Mouse (Mus musculus): ENCODE results near the gene Rtn4. TPM values are rescaled to one million over a fixed set of nuclear protein-coding genes. Genes with fewer than 3 reads are reported as not detected.

The Rtn4 gene
- total and polyA plus RNA-seq, 2 experiments from 2014 or later = 167 to 400 TPM

DNA sequence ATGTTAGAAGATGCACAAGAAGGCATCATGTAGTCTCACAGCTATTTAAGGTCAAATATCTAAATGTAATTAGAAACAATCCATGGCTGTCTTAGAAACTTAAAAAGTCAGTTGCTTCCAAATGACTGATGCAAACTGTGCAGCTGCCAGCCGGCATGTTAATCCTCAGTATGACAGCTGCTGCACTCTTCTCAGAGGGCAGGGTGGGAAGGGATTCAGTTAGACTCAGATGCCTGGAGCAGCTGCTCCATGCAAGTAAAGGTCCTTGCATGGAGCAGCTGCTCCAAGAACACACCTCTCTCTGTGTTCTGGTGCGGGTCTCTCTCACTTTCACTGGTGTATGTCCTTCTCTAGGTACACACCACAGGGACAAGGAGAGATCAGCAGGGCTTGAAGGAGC, 81.5 kb downstream of the Rtn4 start:
- TF ChIP-seq CTCF (IDR thresholded peaks at IDR 0.05; ENCODE audit: low read depth) = no peak

DNA sequence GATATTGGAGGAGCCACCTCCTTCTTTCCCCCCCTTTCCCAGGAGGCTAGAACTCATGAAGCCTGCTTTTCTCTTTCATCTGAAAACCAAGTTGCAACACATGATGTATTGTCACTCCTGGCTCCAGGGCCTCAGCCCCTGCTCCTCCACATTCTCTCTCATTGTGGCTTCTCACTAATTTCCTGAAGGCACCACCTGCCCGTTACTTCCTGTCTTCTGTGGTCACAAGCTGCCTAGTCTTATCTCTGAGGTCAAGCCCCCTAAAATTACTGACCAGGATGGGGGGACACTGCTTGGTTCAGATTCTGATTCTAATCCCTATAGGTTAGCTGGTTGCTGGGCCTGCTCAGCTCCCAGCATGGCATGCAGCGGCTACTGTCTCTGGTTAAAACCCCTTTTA, 82.0 kb downstream of the Rtn4 start:
- peak overlapping the region; percentile 52; the same call in 1 of the 2 replicates for H3K27ac ChIP-seq (ENCODE audit: low read depth, low read length)
- H3K27me3 ChIP-seq (ENCODE audit: insufficient read depth, low read length) = no peaks in the 10 kb centered on the region
- no peak overlapping the region for H3K9ac ChIP-seq
- H3K9me3 ChIP-seq (ENCODE audit: low read length) = no peaks in the 10 kb centered on the region
- ATAC-seq (no peak), DNase-seq (no peak)
- H3K4me2 ChIP-seq (ENCODE audit: low read depth) = no peak overlapping the region
- H3K4me1 ChIP-seq (ENCODE audit: insufficient read depth) = no peaks in the 10 kb centered on the region
- H3K36me3 ChIP-seq (ENCODE audit: insufficient read depth) = no peaks in the 10 kb centered on the region
- 77% methylated on average over 2 of the region's 2 CpGs for WGBS
- H3K4me3 ChIP-seq (ENCODE audit: low read depth, low read length) = no peak overlapping the region
- no peak for TF ChIP-seq CTCF (IDR thresholded peaks at IDR 0.05; ENCODE audit: low read depth)

More for the DNA sequence above, 81.5 kb downstream of the Rtn4 start:
- Histone ChIP-seq H3K4me2 (ENCODE audit: low read depth) (no peak overlapping the region), H3K4me3 (ENCODE audit: low read depth, low read length) (no peak overlapping the region), H3K9ac (no peak overlapping the region), H3K27me3 (ENCODE audit: insufficient read depth, low read length) (no peaks in the 10 kb centered on the region), H3K4me1 (ENCODE audit: insufficient read depth) (no peaks in the 10 kb centered on the region), H3K9me3 (ENCODE audit: low read length) (no peaks in the 10 kb centered on the region), H3K27ac (ENCODE audit: low read depth, low read length) (peak overlapping the region; percentile 52; the same call in 1 of the 2 replicates), H3K36me3 (ENCODE audit: insufficient read depth) (no peaks in the 10 kb centered on the region)
- ATAC-seq (peak; percentile 90), DNase-seq (peak; percentile 64)
- 40% methylated on average over 2 of the region's 2 CpGs for WGBS

- H3K27ac ChIP-seq (ENCODE audit: low read depth, low read length) = no peak overlapping the region
- H3K4me1 ChIP-seq (ENCODE audit: insufficient read depth) = no peaks in the 10 kb centered on the region
- H3K9me3 ChIP-seq (ENCODE audit: low read length) = no peaks in the 10 kb centered on the region
- 0 out of 2 replicates have a peak, but pooled peaks have one; percentile 15 for ATAC-seq
- H3K36me3 ChIP-seq (ENCODE audit: insufficient read depth) = peaks cover under 1% of the 10 kb centered on the region; the same call in 1 of the 2 replicates
- DNase-seq = no peak
- no peaks in the 10 kb centered on the region for H3K27me3 ChIP-seq (ENCODE audit: insufficient read depth, low read length)
- no peak overlapping the region for H3K9ac ChIP-seq
- H3K4me2 ChIP-seq (ENCODE audit: low read depth) = no peak overlapping the region
- H3K4me3 ChIP-seq (ENCODE audit: low read depth, low read length) = no peak overlapping the region
- no peak for TF ChIP-seq CTCF (IDR thresholded peaks at IDR 0.05; ENCODE audit: low read depth)
These were observed 85.2 kb downstream of the Rtn4 start for GRCm38 (mm10) chr11:29777964-29778363.

- Histone ChIP-seq H3K27ac (ENCODE audit: low read depth, low read length) (no peak overlapping the region), H3K9me3 (ENCODE audit: low read length) (no peaks in the 10 kb centered on the region), H3K4me1 (ENCODE audit: insufficient read depth) (no peaks in the 10 kb centered on the region), H3K4me3 (ENCODE audit: low read depth, low read length) (no peak overlapping the region), H3K9ac (no peak overlapping the region), H3K4me2 (ENCODE audit: low read depth) (no peak overlapping the region), H3K36me3 (ENCODE audit: insufficient read depth) (peaks cover 7% of the 10 kb centered on the region; the same call in 1 of the 2 replicates), H3K27me3 (ENCODE audit: insufficient read depth, low read length) (no peaks in the 10 kb centered on the region)
- TF ChIP-seq CTCF (IDR thresholded peaks at IDR 0.05; ENCODE audit: low read depth) = no peak
- 54% methylated on average over 3 of the region's 3 CpGs for WGBS
- no peak for ATAC-seq
- DNase-seq = no peak
These were observed 86.2 kb downstream of the Rtn4 start for GRCm38 (mm10) chr11:29778936-29779335.

GRCm38 (mm10) chr11:29779409-29780026, 86.8 kb downstream of the Rtn4 start:
- H3K4me2 ChIP-seq (ENCODE audit: low read depth) = no peak overlapping the region
- H3K9me3 ChIP-seq (ENCODE audit: low read length) = no peaks in the 10 kb centered on the region
- H3K36me3 ChIP-seq (ENCODE audit: insufficient read depth) = peaks cover 7% of the 10 kb centered on the region; the same call in 1 of the 2 replicates
- H3K27ac ChIP-seq (ENCODE audit: low read depth, low read length) = no peak overlapping the region
- DNase-seq = no peak
- 33% methylated on average over 2 of the region's 2 CpGs for WGBS
- no peak overlapping the region for H3K9ac ChIP-seq
- H3K4me3 ChIP-seq (ENCODE audit: low read depth, low read length) = no peak overlapping the region
- no peaks in the 10 kb centered on the region for H3K27me3 ChIP-seq (ENCODE audit: insufficient read depth, low read length)
- no peak for TF ChIP-seq CTCF (IDR thresholded peaks at IDR 0.05; ENCODE audit: low read depth)
- ATAC-seq = no peak
- no peaks in the 10 kb centered on the region for H3K4me1 ChIP-seq (ENCODE audit: insufficient read depth)

DNA sequence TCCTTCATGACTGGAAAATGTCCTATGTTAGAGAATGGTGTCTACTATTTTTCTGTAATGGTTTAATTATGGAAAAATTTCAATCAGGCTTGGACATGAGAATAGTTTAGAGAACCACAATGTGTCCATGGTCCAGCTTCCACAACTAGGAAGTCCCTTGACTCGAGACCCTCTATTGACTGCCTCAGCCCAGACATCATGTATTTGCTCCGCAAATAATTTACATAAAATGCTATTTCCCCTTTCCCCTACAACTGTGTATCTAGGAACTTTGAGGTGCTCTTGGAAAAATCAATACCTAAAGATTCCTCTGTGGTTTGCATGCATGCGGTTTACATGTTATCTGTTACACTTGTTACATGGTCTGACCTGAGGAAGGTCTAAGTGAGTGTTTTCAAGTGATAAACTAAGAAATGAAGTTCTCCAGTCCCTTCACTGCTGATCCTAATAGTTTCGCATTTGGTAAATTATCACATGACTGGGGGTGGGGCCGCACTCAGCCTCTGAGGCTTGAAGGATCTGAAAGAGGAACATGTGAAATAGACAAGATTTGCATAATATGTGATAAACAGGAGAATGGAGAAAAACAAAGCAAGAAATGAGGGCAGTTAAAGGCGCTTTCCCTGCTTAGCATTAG, 94.0 kb downstream of the Rtn4 start:
- H3K27me3 ChIP-seq (ENCODE audit: insufficient read depth, low read length) = no peaks in the 10 kb centered on the region
- TF ChIP-seq CTCF (IDR thresholded peaks at IDR 0.05; ENCODE audit: low read depth) = no peak
- ATAC-seq = no peak
- no peak overlapping the region for H3K4me2 ChIP-seq (ENCODE audit: low read depth)
- no peak overlapping the region for H3K27ac ChIP-seq (ENCODE audit: low read depth, low read length)
- no peak overlapping the region for H3K9ac ChIP-seq
- no peak for DNase-seq
- no peak overlapping the region for H3K4me3 ChIP-seq (ENCODE audit: low read depth, low read length)
- H3K36me3 ChIP-seq (ENCODE audit: insufficient read depth) = peaks cover 7% of the 10 kb centered on the region; the same call in 1 of the 2 replicates
- 76% methylated on average over 6 of the region's 6 CpGs for WGBS
- peaks cover 12% of the 10 kb centered on the region for H3K4me1 ChIP-seq (ENCODE audit: insufficient read depth)
- H3K9me3 ChIP-seq (ENCODE audit: low read length) = no peaks in the 10 kb centered on the region

GRCm38 (mm10) chr11:29787473-29787872, 94.7 kb downstream of the Rtn4 start:
- ATAC-seq (no peak), DNase-seq (no peak)
- H3K36me3 ChIP-seq (ENCODE audit: insufficient read depth) = peaks cover 7% of the 10 kb centered on the region; the same call in 1 of the 2 replicates
- 33% methylated on average over 5 of the region's 5 CpGs for WGBS
- peaks cover 12% of the 10 kb centered on the region for H3K4me1 ChIP-seq (ENCODE audit: insufficient read depth)
- H3K4me2 ChIP-seq (ENCODE audit: low read depth) = no peak overlapping the region
- H3K27ac ChIP-seq (ENCODE audit: low read depth, low read length) = no peak overlapping the region
- no peak overlapping the region for H3K4me3 ChIP-seq (ENCODE audit: low read depth, low read length)
- H3K27me3 ChIP-seq (ENCODE audit: insufficient read depth, low read length) = no peaks in the 10 kb centered on the region
- no peak for TF ChIP-seq CTCF (IDR thresholded peaks at IDR 0.05; ENCODE audit: low read depth)
- no peak overlapping the region for H3K9ac ChIP-seq
- H3K9me3 ChIP-seq (ENCODE audit: low read length) = no peaks in the 10 kb centered on the region
